Mouse (Mus musculus) lung, postnatal 10 days (tissue): ENCODE results near the gene Mapkap1.

Source experiments
- DNase-seq: peaks from one replicate; pipeline ENCODE4 v3.0.0; 2021

The Mapkap1 gene

DNA sequence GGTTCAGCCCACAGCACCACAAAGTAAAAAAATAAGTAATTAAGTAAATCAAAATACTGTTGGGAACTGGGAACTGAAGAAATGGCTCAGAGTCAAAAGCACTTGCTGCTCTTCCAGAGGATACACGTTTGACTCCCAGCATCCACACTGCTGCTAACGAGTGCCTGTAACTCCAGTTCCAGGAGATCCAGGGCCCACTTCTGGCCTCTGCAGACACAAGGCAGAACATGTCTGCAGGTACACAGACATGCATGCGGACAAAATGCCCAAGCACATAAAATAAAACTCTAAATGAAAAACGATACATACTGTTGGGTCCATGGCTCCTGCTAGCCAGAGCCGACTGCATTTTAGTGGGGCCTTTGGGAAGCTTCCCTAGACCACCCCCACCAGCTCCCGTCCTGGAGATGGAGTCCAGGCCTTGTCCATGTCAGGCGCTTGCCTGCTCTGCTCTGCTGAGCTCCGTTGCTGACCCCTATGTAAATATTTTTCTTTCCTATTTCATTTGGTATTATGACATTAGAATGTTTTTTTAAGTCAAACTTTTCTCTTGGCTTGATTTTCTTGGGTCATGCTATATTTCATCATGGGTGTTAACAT is 185.9 kb downstream of the Mapkap1 start:
- no peak for DNase-seq

DNA sequence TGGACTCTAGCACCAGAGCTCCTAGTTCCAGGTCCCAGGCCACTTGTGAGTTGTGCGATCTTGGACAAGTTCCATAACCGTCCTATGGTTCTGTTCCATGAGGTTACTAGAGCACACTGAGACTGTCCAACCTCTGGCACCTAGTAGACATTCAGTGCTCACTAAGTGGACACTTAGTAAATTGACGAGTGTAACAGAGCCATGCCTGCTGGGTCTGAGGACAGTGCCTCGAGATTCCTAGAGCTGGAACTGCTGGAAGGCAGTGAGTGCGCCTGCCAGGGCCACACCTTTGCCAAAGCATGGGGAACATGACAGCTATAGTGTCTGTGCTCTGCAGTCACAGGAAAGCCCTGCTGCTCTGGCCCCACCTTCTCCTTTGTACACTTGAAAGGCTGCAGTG is 187.4 kb downstream of the Mapkap1 start:
- no peak for DNase-seq

DNA sequence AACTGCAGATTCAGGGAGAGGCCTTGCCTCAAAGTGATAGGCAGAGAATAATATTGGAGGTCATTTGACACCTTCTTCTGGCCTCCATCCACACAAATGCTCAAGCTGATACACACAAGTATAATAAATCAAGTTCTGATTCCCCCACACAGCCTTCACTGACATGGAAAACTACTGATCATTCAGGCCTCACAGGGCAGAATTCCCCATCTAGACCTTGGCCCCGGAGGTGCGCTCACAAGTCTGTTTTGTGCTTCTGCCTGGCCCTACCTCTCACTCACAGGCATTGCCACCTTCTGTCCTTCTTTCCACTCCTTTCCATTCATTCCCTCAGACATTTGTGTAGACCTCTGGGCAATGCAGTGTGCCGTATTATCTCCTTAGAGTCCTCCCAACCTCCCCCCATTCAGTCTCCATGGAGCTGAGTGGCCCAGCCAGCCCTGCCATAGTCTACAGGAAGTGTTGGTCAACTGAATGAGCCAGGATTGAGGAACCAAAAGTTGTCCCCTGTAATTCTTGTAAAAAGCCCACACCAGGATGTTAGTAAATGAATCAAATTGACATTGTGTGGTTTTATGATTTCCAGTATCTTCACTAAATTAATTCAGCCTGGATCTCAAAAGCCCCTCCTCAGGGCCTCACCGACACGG is 193.2 kb downstream of the Mapkap1 start:
- DNase-seq: no peak

DNA sequence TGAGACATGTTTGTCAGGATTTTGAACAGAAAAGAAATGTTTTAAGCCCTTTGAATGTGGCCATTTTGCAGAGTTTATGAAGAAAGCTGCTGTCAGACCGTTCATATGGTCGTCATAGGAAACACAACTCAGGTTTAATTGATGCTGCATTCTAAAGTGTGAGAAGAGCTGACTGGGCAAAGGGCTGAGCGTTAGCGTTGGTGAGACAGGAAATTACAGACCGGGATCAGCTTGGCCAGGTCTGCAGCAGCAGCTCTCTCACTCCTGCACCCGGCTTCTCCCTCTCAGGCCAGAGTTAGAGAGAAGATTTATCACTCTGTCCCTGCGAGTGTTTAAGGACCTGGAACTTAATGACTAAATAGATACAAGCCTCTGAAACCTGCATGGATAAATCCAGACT is 194.2 kb downstream of the Mapkap1 start:
- DNase-seq: no peak

DNA sequence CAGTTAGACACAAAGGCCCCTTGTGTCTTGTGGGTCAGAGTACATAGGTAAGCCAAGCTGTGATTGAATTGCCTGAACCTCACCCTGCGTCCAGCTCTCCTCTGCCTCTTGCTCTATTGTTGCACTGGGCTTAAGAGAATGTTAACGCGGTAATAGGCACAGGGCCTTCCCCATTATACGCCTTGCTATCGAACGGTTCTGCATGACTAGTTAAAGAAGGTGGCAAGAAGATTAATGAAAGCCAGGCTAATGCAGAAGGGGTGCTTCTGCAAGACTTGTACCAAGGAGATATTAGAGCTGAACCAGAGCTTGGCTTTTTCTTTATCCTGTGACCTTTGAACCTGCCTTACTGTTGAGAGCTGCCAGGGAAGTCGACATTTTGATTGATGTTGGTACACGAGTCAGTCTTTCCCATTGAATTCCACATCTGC is 195.6 kb downstream of the Mapkap1 start:
- no peak for DNase-seq

DNA sequence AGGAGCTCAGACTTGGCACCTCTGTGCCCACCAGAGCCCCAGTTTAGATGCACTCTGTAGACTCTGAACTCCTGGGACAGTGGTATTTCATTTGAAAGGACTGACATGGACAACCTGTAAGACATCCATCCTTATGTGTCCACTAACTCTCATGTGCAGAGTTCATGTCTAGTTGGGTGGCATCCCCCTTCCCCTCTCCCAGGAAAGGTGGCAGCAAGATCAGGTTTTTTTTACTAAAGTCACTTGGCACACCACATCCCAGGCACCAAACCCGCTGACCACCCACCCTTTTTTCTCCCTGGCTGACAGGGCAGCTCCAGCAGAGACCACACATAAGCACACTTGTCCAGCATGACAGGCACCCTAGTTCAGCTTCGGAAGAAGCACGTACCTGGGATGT is 196.3 kb downstream of the Mapkap1 start:
- DNase-seq: no peak

DNA sequence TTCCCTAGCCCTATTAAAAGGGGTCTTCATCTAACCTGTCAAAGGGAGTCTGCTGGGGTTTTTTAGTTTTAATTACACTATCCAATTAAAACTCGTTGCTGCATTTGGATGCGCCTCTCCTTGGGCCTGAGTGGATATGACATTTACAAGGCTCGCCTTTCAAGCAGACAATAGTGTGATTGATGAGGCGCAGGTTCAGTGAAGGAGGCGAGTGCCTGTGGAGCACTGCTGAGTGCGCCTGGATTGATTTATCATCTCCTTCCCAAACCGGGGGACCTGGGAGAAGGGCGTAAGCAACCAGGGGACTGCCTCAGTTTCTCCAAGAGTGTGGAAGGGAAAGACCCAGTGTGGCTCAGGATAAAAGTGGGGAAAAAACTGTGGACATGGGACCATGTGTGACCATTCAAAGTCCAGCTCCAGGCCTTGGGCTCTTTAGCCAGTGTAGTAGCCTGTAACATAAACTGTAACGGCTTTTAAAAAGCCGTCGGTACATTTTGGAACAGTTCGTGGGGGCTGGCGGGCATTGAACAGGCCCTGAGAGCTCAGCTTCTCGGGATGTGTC is 197.2 kb downstream of the Mapkap1 start:
- no peak for DNase-seq

DNA sequence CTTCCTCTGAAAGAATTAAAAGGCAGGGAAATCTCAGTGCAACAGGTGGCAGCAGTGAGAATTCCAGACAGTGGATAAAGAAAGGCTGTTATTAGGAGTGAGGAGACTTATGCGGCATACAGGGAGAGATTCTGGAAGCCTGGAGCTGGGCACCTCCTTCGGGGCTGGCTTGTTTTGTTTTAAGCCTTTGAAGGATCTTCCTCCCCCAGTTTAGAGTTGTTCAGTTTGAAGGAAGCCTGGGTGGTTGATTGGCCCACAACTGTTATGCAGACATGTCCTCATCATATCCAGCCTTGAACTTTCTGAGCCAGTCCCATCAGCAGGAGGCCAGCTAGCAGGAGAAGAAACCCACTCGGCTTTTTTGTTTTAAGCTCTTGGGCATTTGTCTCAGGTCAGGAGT is 198.5 kb downstream of the Mapkap1 start:
- DNase-seq: no peak

DNA sequence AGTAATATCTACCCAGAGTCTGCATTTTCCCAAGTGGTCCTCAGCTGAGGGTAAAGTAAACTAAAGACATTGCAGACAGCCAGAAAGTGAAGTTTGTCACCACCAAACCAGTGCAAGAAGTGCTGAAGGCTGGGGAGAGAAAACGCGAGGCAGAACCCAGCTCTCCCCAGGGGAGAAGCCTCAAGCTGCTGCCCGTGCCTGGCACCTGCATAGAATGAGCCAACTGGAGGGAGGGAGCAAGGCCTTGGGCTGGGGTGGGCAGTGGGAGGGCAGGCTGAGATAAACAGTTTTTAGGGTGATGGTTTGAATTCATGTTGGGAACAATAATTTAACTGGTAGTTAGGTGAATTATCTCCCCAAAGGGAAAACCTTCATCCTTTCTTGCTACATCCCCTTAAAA is 202.3 kb downstream of the Mapkap1 start:
- no peak for DNase-seq

DNA sequence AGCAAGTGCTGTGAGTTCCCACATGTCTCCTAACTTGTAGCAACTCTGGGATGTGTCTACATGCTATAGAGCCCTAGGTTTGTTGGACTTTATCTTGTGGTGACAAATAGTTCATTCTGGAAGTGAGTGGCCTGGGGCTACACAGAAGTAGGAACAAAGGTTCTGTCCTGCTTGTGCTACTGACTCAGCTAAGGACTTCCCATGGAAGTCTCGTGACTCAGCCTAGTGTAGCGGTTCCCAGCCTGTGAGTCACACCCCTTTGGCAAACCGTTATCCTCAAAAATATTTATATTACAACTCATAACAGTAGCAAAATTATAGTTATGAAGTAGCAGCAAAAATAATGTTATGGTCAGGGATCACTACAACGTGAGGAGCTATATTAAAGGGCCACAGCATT is 202.9 kb downstream of the Mapkap1 start:
- no peak for DNase-seq

DNA sequence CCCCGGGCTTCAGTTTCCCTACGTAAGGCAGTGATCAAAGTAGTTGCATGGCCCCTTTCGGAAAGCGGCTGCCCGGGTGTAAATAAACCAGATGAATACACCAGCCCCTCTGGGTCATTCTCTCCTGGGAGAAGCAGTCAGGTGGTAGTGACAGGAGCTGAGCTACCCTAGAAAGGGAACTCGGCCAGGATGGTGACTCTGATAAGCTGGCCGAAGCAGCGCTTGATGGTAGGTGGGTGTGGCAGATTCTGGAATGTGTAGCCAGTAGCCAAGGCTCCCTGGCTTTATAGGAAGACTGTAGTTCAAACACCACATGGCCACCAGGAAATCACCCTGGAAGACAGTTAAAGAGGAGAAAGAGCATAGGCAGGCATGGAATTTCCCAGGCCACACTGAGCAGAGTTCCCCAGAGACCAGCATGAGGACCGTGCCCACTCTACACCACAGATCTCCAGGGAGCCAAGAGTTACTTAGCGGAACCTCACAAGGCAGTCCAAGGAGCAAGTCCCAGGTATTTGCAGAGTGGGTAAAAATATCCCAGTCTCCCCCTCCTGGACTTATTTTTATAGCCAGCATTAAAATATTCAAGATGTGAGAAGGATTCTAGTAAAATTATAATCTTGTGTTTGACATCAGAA is 214.3 kb downstream of the Mapkap1 start:
- no peak for DNase-seq

DNA sequence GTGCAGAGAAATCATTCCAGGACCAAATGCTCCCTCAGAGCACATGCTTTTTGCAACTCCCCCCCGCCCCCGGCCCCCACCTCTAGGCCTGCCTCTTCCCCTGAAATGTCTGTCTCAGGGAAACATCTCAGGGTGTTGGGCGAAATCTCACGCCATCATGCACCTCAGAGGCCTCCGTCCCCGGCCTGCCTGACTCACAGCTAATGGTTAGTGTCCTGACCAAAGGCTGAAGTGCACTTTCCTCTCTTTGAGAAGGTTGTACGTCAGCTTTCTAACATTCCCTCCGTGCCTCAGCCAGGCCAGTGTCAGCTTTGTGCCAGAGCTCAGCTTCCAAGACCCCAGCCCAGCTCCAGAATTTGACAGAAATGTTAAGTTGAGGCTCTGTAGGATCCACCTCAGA is 214.9 kb downstream of the Mapkap1 start:
- no peak for DNase-seq

DNA sequence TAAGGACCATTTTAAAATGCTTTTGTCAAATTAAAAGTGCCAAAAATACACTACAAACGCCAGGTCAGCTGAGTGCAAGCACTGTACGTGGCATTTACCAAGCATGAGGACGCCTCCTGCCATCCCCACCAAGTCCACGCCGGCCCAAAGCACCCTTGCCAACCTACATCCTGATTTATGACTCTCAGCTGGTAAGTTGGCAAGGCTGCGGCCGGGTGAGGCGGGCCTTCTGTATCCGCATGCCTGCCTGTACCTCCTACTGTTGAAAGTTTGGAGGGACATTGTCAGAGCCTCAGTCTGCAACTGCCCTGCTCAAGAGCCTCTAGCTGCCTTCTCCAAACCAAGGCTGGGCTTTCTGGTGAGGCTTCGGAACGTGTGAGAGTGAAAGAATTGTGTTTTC is 215.9 kb downstream of the Mapkap1 start:
- DNase-seq: no peak

DNA sequence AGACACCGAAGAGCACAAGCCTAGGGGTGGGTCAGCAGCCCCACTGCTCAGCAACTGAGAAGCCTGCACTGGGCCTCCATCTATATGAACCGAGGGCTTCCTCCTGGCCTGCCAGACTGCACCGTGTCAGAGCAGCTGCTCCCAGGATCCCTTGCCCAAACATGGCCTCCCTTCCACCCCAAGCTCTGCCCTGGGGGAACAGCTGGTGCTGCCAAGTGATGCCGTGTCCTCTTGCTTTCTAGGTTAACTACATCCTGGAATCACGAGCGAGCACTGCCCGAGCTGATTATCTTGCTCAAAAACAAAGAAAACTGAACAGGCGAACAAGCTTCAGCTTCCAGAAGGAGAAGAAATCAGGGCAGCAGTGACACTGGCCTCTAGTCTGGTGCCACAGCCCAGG is 216.6 kb downstream of the Mapkap1 start:
- no peak for DNase-seq

DNA sequence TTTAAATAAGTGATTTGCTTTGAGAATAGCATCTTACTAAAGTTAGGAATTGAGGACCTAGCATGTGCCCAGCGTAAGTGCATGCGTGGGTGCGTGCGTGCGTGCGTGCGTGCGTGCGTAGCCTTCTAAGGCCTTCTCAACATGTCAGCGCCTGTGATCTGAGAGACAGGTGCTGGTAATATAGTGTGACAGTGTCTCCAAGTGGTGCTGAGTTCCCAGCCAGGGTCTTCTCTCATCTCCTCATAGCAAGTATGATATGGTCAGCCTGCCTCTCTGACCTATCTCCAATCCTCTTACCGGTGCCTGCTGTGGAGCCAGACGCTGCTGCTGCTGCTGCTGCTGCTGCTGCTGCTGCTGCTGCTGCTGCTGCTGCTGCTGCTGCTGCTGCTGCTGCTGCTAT is 217.5 kb downstream of the Mapkap1 start:
- no peak for DNase-seq

DNA sequence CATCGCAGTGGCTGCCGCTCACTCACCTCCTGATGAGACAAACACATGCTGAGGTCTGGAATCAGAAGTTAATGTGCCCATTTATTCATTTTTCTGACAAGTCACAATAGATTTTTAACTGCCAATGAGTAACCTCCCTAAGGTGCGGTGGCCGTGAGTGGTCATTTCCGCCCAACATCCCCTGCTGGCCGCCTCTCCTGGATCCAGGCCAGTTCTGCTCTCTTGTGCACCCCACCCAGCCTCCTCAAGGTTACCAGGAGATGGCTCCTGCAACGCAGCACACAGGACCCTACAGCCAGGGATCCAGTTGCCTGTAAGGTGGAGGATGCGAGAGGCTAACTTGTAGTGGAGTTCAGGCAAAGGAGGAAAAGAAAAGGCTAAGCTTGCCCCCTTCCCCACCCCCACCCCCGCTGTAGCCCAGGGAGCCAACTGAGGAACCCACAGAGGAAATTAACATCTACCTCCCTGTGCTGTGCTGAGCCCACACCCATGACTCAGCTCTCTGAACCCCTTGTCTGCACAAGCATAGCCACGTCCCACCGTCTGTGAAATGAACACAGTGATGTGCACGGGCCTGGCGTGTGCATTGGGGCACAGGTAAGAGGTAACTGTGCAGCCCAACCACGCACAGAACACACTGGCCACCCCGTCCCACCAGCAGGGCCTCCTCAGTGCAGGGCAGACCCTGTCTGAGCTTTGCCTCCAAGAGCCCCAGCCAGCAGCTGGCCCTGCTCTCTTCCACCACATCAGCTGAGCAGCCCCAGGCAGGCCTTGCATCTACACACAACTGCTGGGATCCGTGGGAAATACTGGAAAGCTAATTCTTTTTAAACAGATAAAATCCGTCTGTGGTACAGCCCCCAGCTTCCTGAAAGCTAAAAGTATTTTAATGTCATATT is 221.0 kb downstream of the Mapkap1 start:
- peak; percentile 70 for DNase-seq

DNA sequence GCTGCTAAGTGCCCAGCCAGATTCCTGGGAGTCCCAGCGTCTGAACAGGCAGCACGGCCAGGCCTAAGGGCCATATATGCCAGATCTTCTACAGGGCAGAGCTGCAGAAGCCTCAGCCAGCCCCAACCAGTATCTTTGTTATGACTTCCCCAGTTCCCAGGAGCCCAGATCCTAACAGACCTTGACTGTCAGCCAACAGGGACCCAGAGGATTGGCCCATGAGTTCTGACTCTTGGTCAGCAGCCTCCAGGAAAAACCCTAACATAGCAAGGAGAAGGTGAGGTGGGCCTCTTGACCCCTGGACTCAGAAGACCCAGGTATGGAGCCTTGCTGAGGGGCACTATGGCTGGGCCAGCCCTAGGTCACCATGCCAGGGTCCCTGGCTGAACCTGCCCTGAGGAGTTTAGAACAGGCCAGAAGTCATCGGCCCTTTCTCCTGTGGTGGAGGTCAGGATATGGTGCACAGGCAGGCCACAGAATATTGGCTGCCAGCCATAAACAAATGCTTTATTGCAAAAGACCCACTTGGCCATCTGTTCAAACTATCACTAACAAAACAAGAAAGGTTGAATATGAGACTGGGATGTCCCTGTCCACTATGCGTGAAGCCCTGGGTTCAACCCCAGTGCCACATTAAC is 222.5 kb downstream of the Mapkap1 start:
- no peak for DNase-seq

DNA sequence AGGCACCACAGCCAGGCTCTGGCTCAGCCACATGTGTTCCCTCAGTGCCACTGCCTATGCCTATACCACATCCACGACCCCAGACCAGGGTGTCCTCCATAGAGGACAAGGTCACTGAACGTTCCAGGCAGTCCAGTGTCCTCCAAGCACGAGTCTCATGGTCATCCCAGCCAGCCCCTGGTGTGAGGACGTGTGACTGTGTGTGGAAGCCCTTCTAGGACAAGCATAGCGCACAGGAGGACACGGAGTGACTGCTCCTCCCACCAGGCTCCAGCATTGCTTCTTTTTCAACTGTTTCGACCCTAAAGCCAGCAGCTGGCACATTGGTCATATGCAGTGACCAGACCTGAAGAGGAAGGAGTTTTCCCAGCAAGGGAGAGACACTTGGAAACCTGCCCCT is 223.2 kb downstream of the Mapkap1 start:
- DNase-seq: no peak

DNA sequence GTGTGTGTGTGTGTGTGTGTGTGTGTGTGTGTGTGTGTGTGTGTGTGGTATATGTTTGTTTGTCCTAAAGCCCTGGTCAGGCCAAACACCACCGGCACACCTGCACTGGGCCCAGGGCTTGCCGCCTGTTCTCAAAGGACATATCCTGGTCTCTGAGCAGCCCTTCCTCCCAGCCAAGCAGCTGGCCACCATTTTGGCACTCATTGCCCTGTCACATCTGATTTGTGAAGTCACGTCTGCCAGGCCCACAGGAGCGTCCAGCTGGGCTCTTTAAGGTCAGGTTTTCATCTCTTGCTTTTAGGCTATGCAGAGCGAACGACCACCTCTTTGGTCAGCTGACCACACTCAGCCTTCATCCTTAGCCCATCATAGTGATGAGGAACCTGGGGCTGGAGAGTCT is 223.9 kb downstream of the Mapkap1 start:
- no peak for DNase-seq

DNA sequence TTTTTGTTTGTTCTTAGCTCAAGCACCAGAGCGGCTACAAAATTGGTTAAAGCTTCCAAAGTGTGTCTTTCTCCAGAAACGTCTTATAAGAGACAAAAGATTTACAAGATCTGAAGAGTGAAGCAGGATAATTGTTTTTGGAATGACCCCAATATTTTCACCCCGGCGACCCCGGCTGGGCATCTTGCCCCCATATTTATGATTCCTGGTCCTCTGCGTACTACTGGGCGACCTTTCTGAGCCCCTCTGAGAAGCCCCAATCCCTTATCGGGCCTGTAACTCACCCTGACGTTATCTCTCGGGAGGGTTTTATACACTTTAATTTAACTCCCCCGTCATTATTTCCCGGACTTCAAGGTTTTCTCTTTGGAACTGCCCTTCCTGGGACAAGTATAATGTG is 225.5 kb downstream of the Mapkap1 start:
- DNase-seq: no peak

DNA sequence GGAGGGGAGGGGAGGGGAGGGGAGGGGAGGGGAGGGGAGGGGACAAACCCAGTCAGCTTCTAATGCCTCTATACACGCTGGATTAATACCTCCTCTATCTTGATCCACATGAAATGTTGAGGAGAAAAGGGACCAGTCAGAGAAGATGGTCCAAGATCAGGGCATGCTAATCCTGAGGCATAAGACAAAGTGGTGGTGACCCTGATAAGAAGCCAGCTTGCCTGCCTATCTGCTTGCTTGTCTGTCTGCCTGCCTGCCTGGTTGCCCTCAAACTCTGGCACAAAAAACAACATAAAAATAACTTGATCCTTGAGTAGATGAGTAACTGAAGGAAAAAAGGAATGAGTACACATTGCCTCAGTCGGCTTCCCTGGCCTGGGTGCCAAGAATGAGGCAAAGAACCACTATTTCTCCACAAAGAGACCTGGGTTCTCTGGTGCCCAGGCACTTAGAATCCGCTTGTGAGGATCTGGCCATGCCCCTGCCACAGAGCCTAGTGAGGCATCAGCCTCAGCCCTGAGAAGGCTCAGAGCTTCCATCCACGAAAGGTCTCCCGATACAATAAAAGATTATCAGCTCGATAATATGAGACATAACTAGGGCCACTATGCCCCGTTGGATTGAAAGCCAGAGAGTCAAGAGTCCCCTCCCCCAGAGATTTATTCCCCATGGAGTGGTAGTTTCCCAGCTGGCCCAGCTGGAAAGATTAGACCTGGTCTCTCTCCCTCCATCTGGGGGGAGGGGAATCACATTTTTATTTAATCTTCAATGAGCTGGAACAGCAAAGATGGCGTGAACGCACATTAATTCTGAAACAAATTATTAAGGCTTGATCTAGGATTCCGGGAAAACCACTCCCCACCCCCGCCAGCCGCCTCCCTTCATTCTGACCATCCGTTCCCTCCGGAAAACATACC is 228.9 kb downstream of the Mapkap1 start:
- DNase-seq: no peak
